Mouse (Mus musculus) hindbrain, embryonic 15.5 days (tissue): ENCODE data around the gene Endou. TPM values are rescaled to one million over a fixed set of nuclear protein-coding genes. Genes with fewer than 3 reads are reported as not detected.

Experiments
- ATAC-seq: fragments of 200-750 bp; cut with Nextera tagmentation; 2 replicates; pipeline ENCODE4 v1.8.0; 2017; ENCODE audit warnings: low read depth, moderate number of reproducible peaks, moderate TSS enrichment; ENCODE audit not compliant: low FRiP score
- H3K27ac ChIP-seq: fragments of 300-500 bp; sonication (generic); replicated peaks from 2 replicates; pipeline ENCODE4 v1.5.1; 2015; ENCODE audit warnings: mild to moderate bottlenecking, inconsistent platforms
- H3K27me3 ChIP-seq: fragments of 300-500 bp; sonication (generic); 2 replicates; pipeline ENCODE4 v1.6.1; 2015; ENCODE audit warnings: control low read depth, inconsistent platforms
- H3K36me3 ChIP-seq: fragments of 300-500 bp; sonication (generic); 2 replicates; pipeline ENCODE4 v1.6.1; 2015; ENCODE audit warnings: control low read depth, inconsistent platforms
- H3K4me1 ChIP-seq: fragments of 300-500 bp; sonication (generic); replicated peaks from 2 replicates; pipeline ENCODE4 v1.6.1; 2015; ENCODE audit warnings: control low read depth, inconsistent platforms
- H3K4me2 ChIP-seq: fragments of 300-500 bp; sonication (generic); 2 replicates; pipeline ENCODE4 v1.6.1; 2015; ENCODE audit warnings: moderate library complexity, mild to moderate bottlenecking, inconsistent platforms
- H3K4me3 ChIP-seq: fragments of 300-500 bp; sonication (generic); 2 replicates; pipeline ENCODE4 v1.5.1; 2015; ENCODE audit warnings: mild to moderate bottlenecking, inconsistent platforms
- H3K9ac ChIP-seq: fragments of 300-500 bp; sonication (generic); 2 replicates; pipeline ENCODE4 v1.6.1; 2015; ENCODE audit warnings: inconsistent platforms
- H3K9me3 ChIP-seq: fragments of 300-500 bp; sonication (generic); 2 replicates; pipeline ENCODE4 v1.6.1; 2016; ENCODE audit warnings: control low read depth, inconsistent platforms
- WGBS: fragments of 180-500 bp; shearing (Covaris S2); methylation state at CpG from one replicate; pipeline ENCODE4 v1.1.7; 2015; 5-methylcytosine and 5-hydroxymethylcytosine counted together
- polyA plus RNA-seq: library from polyadenylated mRNA; unstranded; fragments of >200 nt; fragmentation: Nextera tagmentation; extraction: Ambion mirVana; gene quantifications from 2 replicates; pipeline ENCODE4 v1.2.1, GENCODE M21; 2015

The Endou gene
- polyA plus RNA-seq, 1 experiment from 2014 or later = 0.30 TPM

DNA sequence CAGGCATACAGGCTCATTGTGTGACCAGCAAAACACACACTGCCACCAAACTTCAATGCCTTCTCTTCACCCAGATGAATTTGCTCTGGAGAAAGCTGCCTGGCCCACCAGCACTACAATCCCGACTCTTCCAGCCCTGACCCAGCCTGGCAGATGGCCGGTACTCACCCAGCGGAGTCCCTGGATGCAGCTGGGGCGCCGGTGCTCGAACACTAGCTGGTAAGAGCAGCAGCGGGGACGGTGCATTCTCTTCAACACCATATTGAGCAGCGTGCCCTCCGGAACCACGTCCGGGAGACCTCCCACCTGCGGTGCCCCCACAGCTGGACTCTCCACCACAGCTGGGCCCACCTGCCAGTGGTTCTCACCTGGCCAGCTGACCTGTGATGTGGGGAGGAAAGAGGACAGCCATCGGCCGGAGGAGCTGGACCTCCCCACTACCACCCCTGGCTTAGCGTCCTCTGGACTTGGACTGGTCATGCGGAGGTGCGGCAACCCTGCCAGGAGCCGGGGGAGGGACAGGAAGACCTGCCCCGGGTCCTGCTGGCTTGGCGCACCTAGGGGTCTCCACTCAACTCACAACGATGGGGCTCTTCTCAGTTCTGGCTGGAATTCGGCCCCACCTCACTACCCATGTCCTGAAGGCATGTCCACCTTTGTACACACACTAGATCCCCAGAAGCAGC, 35.6 kb upstream of the Endou start:
- Histone ChIP-seq H3K9me3 (no peaks in the 10 kb centered on the region), H3K4me1 (peaks cover 40% of the 10 kb centered on the region), H3K4me2 (peak overlapping the region; percentile 94), H3K27me3 (peaks cover 16% of the 10 kb centered on the region), H3K9ac (peak overlapping the region; percentile 52), H3K4me3 (peak overlapping the region; percentile 38), H3K36me3 (no peaks in the 10 kb centered on the region), H3K27ac (peak overlapping the region; percentile 54)
- 3% methylated on average over 23 of the region's 23 CpGs for WGBS
- peak; percentile 12; the same call in 1 of the 2 replicates for ATAC-seq

GRCm38 (mm10) chr15:97766194-97766593, 35.1 kb upstream of the Endou start:
- Histone ChIP-seq H3K27ac (peak overlapping the region; percentile 54), H3K9ac (peak overlapping the region; percentile 52), H3K9me3 (no peaks in the 10 kb centered on the region), H3K4me2 (peak overlapping the region; percentile 94), H3K4me3 (peak overlapping the region; percentile 38), H3K27me3 (peaks cover 16% of the 10 kb centered on the region), H3K4me1 (peaks cover 40% of the 10 kb centered on the region), H3K36me3 (no peaks in the 10 kb centered on the region)
- WGBS = 5% methylated on average over 8 of the region's 8 CpGs
- peak; percentile 55 for ATAC-seq

DNA sequence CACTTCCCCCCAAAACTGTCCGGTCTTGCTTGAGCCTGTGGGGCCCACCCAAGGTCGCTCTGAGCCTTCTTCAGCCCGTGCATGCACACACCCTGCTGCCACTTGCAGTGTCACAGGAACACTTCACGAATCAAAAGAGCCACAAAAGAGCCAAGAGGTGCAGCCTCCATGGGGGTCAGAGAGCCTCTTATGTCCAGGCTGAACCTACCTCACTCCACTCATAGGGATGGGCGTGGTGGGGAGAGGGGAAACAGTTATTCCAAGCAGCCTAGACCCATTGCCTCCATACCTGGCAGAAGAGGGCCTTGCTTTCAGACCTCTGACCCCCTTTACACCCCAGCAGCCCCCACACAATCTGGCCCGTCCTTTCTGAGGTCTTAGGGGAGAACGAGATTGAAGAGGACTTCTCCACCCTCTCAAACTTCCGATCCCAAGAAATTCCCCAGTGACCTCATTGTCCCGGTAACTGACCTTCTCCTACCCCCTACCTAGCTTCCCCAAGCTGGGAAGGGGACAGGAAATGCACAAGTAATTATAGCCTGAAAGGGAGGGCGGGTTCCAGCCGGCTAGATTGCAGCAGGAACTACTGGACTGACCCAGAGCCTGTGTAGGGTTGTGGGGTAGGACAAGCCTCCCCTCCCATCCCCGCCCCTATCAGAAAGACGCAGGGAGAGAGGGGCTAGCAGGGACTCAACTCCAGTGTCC, 34.1 kb upstream of the Endou start:
- peaks cover 40% of the 10 kb centered on the region for H3K4me1 ChIP-seq
- peaks cover 11% of the 10 kb centered on the region; the same call in 1 of the 2 replicates for H3K27me3 ChIP-seq
- H3K27ac ChIP-seq = 0 out of 2 replicates have a peak overlapping the region, but pooled peaks have one; percentile 39
- 40% methylated on average over 13 of the region's 13 CpGs for whole genome bisulfite sequencing
- H3K9ac ChIP-seq = no peak overlapping the region
- ATAC-seq = no peak
- no peaks in the 10 kb centered on the region for H3K36me3 ChIP-seq
- peak overlapping the region; percentile 38; the same call in 1 of the 2 replicates for H3K4me3 ChIP-seq
- no peaks in the 10 kb centered on the region for H3K9me3 ChIP-seq
- H3K4me2 ChIP-seq = peak overlapping the region; percentile 94

DNA sequence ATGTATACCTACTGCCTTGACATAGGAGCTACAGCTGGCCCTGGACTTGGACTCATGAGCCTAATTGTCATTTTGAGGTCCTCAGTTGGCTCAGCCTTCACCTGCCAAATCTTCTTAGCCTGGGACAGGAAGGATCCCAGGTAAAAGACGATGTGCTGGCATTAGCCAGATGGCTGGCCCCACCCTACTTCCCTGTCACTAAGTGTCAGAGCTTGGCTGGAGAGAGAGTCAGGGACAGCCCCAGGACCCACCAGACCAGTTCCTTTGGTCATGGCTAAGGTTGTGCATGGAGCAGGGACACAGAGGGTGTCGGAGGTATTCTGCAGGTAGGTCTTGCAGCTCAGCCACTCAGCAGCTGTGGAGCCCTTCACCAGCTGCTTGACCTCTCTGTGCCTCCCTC, 33.4 kb upstream of the Endou start:
- no peaks in the 10 kb centered on the region for H3K9me3 ChIP-seq
- no peaks in the 10 kb centered on the region; the same call in 1 of the 2 replicates for H3K36me3 ChIP-seq
- no peak overlapping the region for H3K9ac ChIP-seq
- no peak overlapping the region for H3K27ac ChIP-seq
- H3K4me1 ChIP-seq = peaks cover 40% of the 10 kb centered on the region
- H3K4me2 ChIP-seq = no peak overlapping the region
- ATAC-seq = no peak
- H3K4me3 ChIP-seq = no peak overlapping the region
- peaks cover 4% of the 10 kb centered on the region; the same call in 1 of the 2 replicates for H3K27me3 ChIP-seq
- WGBS = 88% methylated on average over 2 of the region's 2 CpGs

GRCm38 (mm10) chr15:97763256-97764049, 32.3 kb upstream of the Endou start:
- Histone ChIP-seq H3K9ac (no peak overlapping the region), H3K4me2 (no peak overlapping the region), H3K27me3 (no peaks in the 10 kb centered on the region), H3K4me1 (peaks cover 38% of the 10 kb centered on the region), H3K36me3 (no peaks in the 10 kb centered on the region; the same call in 1 of the 2 replicates), H3K27ac (no peak overlapping the region), H3K9me3 (no peaks in the 10 kb centered on the region), H3K4me3 (no peak overlapping the region)
- ATAC-seq = no peak
- 57% methylated on average over 9 of the region's 9 CpGs for WGBS

GRCm38 (mm10) chr15:97762733-97763132, 31.6 kb upstream of the Endou start:
- H3K4me1 ChIP-seq = peaks cover 30% of the 10 kb centered on the region
- no peaks in the 10 kb centered on the region for H3K27me3 ChIP-seq
- 60% methylated on average over 9 of the region's 9 CpGs for WGBS
- no peak for ATAC-seq
- no peaks in the 10 kb centered on the region; the same call in 1 of the 2 replicates for H3K36me3 ChIP-seq
- H3K27ac ChIP-seq = no peak overlapping the region
- H3K4me2 ChIP-seq = no peak overlapping the region
- H3K4me3 ChIP-seq = no peak overlapping the region
- no peak overlapping the region for H3K9ac ChIP-seq
- H3K9me3 ChIP-seq = no peaks in the 10 kb centered on the region

- no peak; the same call in 1 of the 2 replicates for ATAC-seq
- no peaks in the 10 kb centered on the region for H3K9me3 ChIP-seq
- H3K27me3 ChIP-seq = no peaks in the 10 kb centered on the region
- WGBS = 47% methylated on average over 13 of the region's 13 CpGs
- no peak overlapping the region for H3K4me3 ChIP-seq
- peaks cover 17% of the 10 kb centered on the region for H3K4me1 ChIP-seq
- H3K9ac ChIP-seq = no peak overlapping the region
- no peak overlapping the region for H3K27ac ChIP-seq
- no peaks in the 10 kb centered on the region; the same call in 1 of the 2 replicates for H3K36me3 ChIP-seq
- no peak overlapping the region for H3K4me2 ChIP-seq
Measured at GRCm38 (mm10) chr15:97761438-97761837, 30.3 kb upstream of the Endou start.

DNA sequence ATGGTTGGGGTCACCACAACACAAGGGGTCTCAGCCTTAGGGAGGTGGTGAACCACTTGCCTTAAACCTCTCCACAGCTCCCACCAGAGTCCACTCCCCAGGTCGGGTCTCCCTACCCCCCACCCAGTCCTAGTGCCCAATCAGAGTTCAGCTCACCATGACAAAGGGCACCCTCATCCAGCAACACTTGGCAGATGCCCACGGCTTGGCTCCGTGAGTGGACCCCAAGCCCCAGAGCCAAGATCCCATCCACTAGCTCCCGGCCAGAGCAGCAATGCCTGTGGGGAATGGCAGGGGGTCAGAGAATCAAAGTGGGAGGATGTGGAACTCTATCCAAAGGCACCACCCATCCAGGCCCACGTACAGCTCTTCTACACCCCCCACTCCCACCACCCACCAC, 29.8 kb upstream of the Endou start:
- Histone ChIP-seq H3K27ac (no peak overlapping the region), H3K4me2 (no peak overlapping the region), H3K36me3 (no peaks in the 10 kb centered on the region; the same call in 1 of the 2 replicates), H3K9me3 (no peaks in the 10 kb centered on the region), H3K4me3 (no peak overlapping the region), H3K4me1 (peaks cover 14% of the 10 kb centered on the region), H3K27me3 (no peaks in the 10 kb centered on the region), H3K9ac (no peak overlapping the region)
- ATAC-seq = no peak
- WGBS = 62% methylated on average over 5 of the region's 5 CpGs

GRCm38 (mm10) chr15:97760006-97760405, 28.9 kb upstream of the Endou start:
- no peaks in the 10 kb centered on the region for H3K27me3 ChIP-seq
- H3K9me3 ChIP-seq = no peaks in the 10 kb centered on the region
- H3K36me3 ChIP-seq = no peaks in the 10 kb centered on the region; the same call in 1 of the 2 replicates
- 78% methylated on average over 9 of the region's 9 CpGs for WGBS
- H3K4me2 ChIP-seq = no peak overlapping the region
- H3K4me3 ChIP-seq = no peak overlapping the region
- H3K9ac ChIP-seq = no peak overlapping the region
- no peak for ATAC-seq
- H3K27ac ChIP-seq = no peak overlapping the region
- H3K4me1 ChIP-seq = peaks cover 16% of the 10 kb centered on the region

- no peak overlapping the region for H3K4me3 ChIP-seq
- no peaks in the 10 kb centered on the region for H3K27me3 ChIP-seq
- ATAC-seq = no peak
- H3K4me1 ChIP-seq = peaks cover 18% of the 10 kb centered on the region
- H3K9me3 ChIP-seq = no peaks in the 10 kb centered on the region
- H3K36me3 ChIP-seq = no peaks in the 10 kb centered on the region; the same call in 1 of the 2 replicates
- no peak overlapping the region for H3K4me2 ChIP-seq
- H3K9ac ChIP-seq = no peak overlapping the region
- no peak overlapping the region for H3K27ac ChIP-seq
- 39% methylated on average over 8 of the region's 8 CpGs for WGBS
Measured at GRCm38 (mm10) chr15:97755361-97755760, 24.2 kb upstream of the Endou start.

DNA sequence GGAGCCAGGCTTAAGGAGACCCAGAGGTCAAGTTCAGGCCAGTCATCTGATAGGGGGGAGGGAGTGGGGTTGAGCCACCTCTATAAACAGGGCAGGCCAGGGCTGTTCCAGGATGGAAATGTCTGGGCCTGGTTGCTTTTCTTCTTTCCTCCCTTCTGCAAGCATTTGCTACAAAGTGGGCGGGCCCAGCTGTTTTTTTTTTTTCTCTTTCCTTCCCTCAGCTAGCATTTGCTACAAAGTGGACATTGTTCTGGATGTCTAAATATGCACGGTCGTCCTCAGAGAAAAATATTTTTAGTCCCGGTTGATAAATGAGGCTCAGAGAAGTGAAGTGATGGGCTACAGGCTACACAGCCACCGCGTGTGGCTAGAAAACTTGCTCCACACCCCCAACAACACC, 23.3 kb upstream of the Endou start:
- H3K4me1 ChIP-seq = peaks cover 23% of the 10 kb centered on the region
- H3K27ac ChIP-seq = no peak overlapping the region
- H3K4me2 ChIP-seq = no peak overlapping the region
- H3K4me3 ChIP-seq = no peak overlapping the region
- 55% methylated on average over 6 of the region's 6 CpGs for WGBS
- no peaks in the 10 kb centered on the region; the same call in 1 of the 2 replicates for H3K36me3 ChIP-seq
- no peak overlapping the region for H3K9ac ChIP-seq
- H3K27me3 ChIP-seq = no peaks in the 10 kb centered on the region
- ATAC-seq = no peak
- H3K9me3 ChIP-seq = no peaks in the 10 kb centered on the region
